Mouse (Mus musculus): ENCODE results near the gene Prph2.
A peak's percentile ranks its signal among the peaks of the same experiment; 100 is the strongest.

The Prph2 gene

GRCm38 (mm10) chr17:46910186-46910585 is at the start of gene Prph2:
TSS of gene Prph2 (plus strand) at chr17:46910459.
- no peak for DNase-seq (ENCODE audit: low spot score)

- no peak for DNase-seq (ENCODE audit: low spot score)
Observed at GRCm38 (mm10) chr17:46864566-46865195, 45.6 kb upstream of the Prph2 start.

- no peak for DNase-seq (ENCODE audit: low spot score)
Observed at GRCm38 (mm10) chr17:46866836-46867235, 43.4 kb upstream of the Prph2 start.

GRCm38 (mm10) chr17:46870204-46870798 is 40.0 kb upstream of the Prph2 start:
- no peak for DNase-seq (ENCODE audit: low spot score)

GRCm38 (mm10) chr17:46870913-46871312 is 39.3 kb upstream of the Prph2 start:
- DNase-seq (ENCODE audit: low spot score): no peak

- no peak for DNase-seq (ENCODE audit: low spot score)
Observed at GRCm38 (mm10) chr17:46872806-46873205, 37.5 kb upstream of the Prph2 start.

- DNase-seq (ENCODE audit: low spot score): no peak
Observed at GRCm38 (mm10) chr17:46874133-46874532, 36.1 kb upstream of the Prph2 start.

GRCm38 (mm10) chr17:46875626-46876025 is 34.6 kb upstream of the Prph2 start:
- DNase-seq (ENCODE audit: low spot score): no peak

GRCm38 (mm10) chr17:46876371-46876950 is 33.8 kb upstream of the Prph2 start:
- DNase-seq (ENCODE audit: low spot score): no peak

- DNase-seq (ENCODE audit: low spot score): no peak
Observed at GRCm38 (mm10) chr17:46877061-46877460, 33.2 kb upstream of the Prph2 start.

GRCm38 (mm10) chr17:46879841-46880311 is 30.4 kb upstream of the Prph2 start:
- DNase-seq (ENCODE audit: low spot score): no peak

- no peak for DNase-seq (ENCODE audit: low spot score)
Observed at GRCm38 (mm10) chr17:46880322-46880721, 29.9 kb upstream of the Prph2 start.

- no peak for DNase-seq (ENCODE audit: low spot score)
Observed at GRCm38 (mm10) chr17:46881728-46882127, 28.5 kb upstream of the Prph2 start.

- no peak for DNase-seq (ENCODE audit: low spot score)
Observed at GRCm38 (mm10) chr17:46883107-46883506, 27.2 kb upstream of the Prph2 start.

GRCm38 (mm10) chr17:46884766-46885165 is 25.5 kb upstream of the Prph2 start:
- no peak for DNase-seq (ENCODE audit: low spot score)

GRCm38 (mm10) chr17:46885218-46885909 is 24.9 kb upstream of the Prph2 start:
- DNase-seq (ENCODE audit: low spot score): no peak

- no peak for DNase-seq (ENCODE audit: low spot score)
Observed at GRCm38 (mm10) chr17:46885910-46886643, 24.2 kb upstream of the Prph2 start.

GRCm38 (mm10) chr17:46888511-46889212 is 21.6 kb upstream of the Prph2 start:
- no peak for DNase-seq (ENCODE audit: low spot score)

- peak; percentile 40 for DNase-seq (ENCODE audit: low spot score)
Observed at GRCm38 (mm10) chr17:46889450-46890084, 20.7 kb upstream of the Prph2 start.

GRCm38 (mm10) chr17:46890116-46890815 is 20.0 kb upstream of the Prph2 start, which contains the start of gene Tbcc:
TSS of gene Tbcc (plus strand) at chr17:46890684.
- DNase-seq (ENCODE audit: low spot score): peak; percentile 92
